Mouse (Mus musculus): Measurements from ENCODE around the gene Scmh1. TPM values are rescaled to one million over a fixed set of nuclear protein-coding genes. Genes with fewer than 3 reads are reported as not detected.

Scmh1 gene
- total RNA-seq (2014; rRNA removed; ENCODE audit: low replicate concordance) (26.8 and 28.3 TPM in 2 replicates), polyA plus RNA-seq (2015; fragmentation: Nextera tagmentation; extraction: Ambion mirVana) (49.8 and 51.5 TPM in 2 replicates)

- H3K36me3 ChIP-seq (replicated peaks; ENCODE audit: control insufficient read depth, insufficient read depth, low read length) = no peaks in the 10 kb centered on the region
- TF ChIP-seq EP300 (IDR thresholded peaks at IDR 0.05; ENCODE audit: low read depth) (no peak), CTCF (IDR thresholded peaks at IDR 0.05; ENCODE audit: low read depth) (no peak)
- peak; percentile 67 for DNase-seq (ENCODE audit: low spot score)
- H3K9me3 ChIP-seq (replicated peaks; ENCODE audit: control insufficient read depth, low read length) = no peaks in the 10 kb centered on the region
- peak within 1 kb of the TSS; percentile 98 for H3K4me3 ChIP-seq (ENCODE audit: low read depth, low read length)
- WGBS = under 1% methylated on average over 73 of the region's 102 CpGs
- H3K4me2 ChIP-seq (ENCODE audit: low read depth, low read length) = peak within 1 kb of the TSS; percentile 69
- peak within 1 kb of the TSS; percentile 98 for H3K27ac ChIP-seq (ENCODE audit: low read depth)
- H3K9ac ChIP-seq (replicated peaks; ENCODE audit: low read depth, low read length) = peak within 1 kb of the TSS; percentile 98
- H3K4me1 ChIP-seq (ENCODE audit: control insufficient read depth, insufficient read depth) = peaks cover 19% of the 10 kb centered on the region; the same call in 1 of the 2 replicates
- ATAC-seq (ENCODE audit: insufficient read depth, low read depth) = peak; percentile 88
- H3K27me3 ChIP-seq (ENCODE audit: control insufficient read depth, insufficient read depth, low read length) = no peaks in the 10 kb centered on the region
Observed at GRCm38 (mm10) chr4:120405144-120405805, at the start of gene Scmh1. Scmh1 (plus strand) TSS chr4:120405281.

- Histone ChIP-seq H3K27ac (ENCODE audit: low read depth) (no peak overlapping the region), H3K27me3 (ENCODE audit: control insufficient read depth, insufficient read depth, low read length) (peaks cover 27% of the 10 kb centered on the region; the same call in 1 of the 2 replicates), H3K36me3 (replicated peaks; ENCODE audit: control insufficient read depth, insufficient read depth, low read length) (no peaks in the 10 kb centered on the region), H3K4me3 (ENCODE audit: low read depth, low read length) (no peak overlapping the region), H3K9me3 (replicated peaks; ENCODE audit: control insufficient read depth, low read length) (no peaks in the 10 kb centered on the region), H3K4me2 (ENCODE audit: low read depth, low read length) (no peak overlapping the region), H3K4me1 (ENCODE audit: control insufficient read depth, insufficient read depth) (no peaks in the 10 kb centered on the region), H3K9ac (replicated peaks; ENCODE audit: low read depth, low read length) (no peak overlapping the region)
- ATAC-seq (ENCODE audit: insufficient read depth, low read depth) (no peak), DNase-seq (ENCODE audit: low spot score) (no peak)
- TF ChIP-seq EP300 (IDR thresholded peaks at IDR 0.05; ENCODE audit: low read depth) (no peak), CTCF (IDR thresholded peaks at IDR 0.05; ENCODE audit: low read depth) (no peak)
- 7% methylated on average over 8 of the region's 8 CpGs for WGBS
Observed at GRCm38 (mm10) chr4:120360011-120360521, 45.0 kb upstream of the Scmh1 start.

GRCm38 (mm10) chr4:120364729-120365128, 40.4 kb upstream of the Scmh1 start:
- no peak overlapping the region for H3K4me2 ChIP-seq (ENCODE audit: low read depth, low read length)
- H3K4me3 ChIP-seq (ENCODE audit: low read depth, low read length) = no peak overlapping the region
- H3K4me1 ChIP-seq (ENCODE audit: control insufficient read depth, insufficient read depth) = peaks cover 11% of the 10 kb centered on the region
- DNase-seq (ENCODE audit: low spot score) (no peak), ATAC-seq (ENCODE audit: insufficient read depth, low read depth) (no peak)
- no peak overlapping the region for H3K27ac ChIP-seq (ENCODE audit: low read depth)
- no peaks in the 10 kb centered on the region for H3K36me3 ChIP-seq (replicated peaks; ENCODE audit: control insufficient read depth, insufficient read depth, low read length)
- peaks cover 21% of the 10 kb centered on the region; the same call in 1 of the 2 replicates for H3K27me3 ChIP-seq (ENCODE audit: control insufficient read depth, insufficient read depth, low read length)
- no peak overlapping the region for H3K9ac ChIP-seq (replicated peaks; ENCODE audit: low read depth, low read length)
- no peak for TF ChIP-seq EP300 (IDR thresholded peaks at IDR 0.05; ENCODE audit: low read depth)
- 7% methylated on average over 3 of the region's 3 CpGs for WGBS
- no peaks in the 10 kb centered on the region for H3K9me3 ChIP-seq (replicated peaks; ENCODE audit: control insufficient read depth, low read length)

- H3K27ac ChIP-seq (ENCODE audit: low read depth) = no peak overlapping the region
- no peak overlapping the region for H3K4me3 ChIP-seq (ENCODE audit: low read depth, low read length)
- TF ChIP-seq CTCF (IDR thresholded peaks at IDR 0.05; ENCODE audit: low read depth) (no peak), EP300 (IDR thresholded peaks at IDR 0.05; ENCODE audit: low read depth) (no peak)
- no peak overlapping the region for H3K4me2 ChIP-seq (ENCODE audit: low read depth, low read length)
- DNase-seq (ENCODE audit: low spot score) (no peak), ATAC-seq (ENCODE audit: insufficient read depth, low read depth) (no peak)
- peaks cover 16% of the 10 kb centered on the region for H3K4me1 ChIP-seq (ENCODE audit: control insufficient read depth, insufficient read depth)
- no peaks in the 10 kb centered on the region for H3K36me3 ChIP-seq (replicated peaks; ENCODE audit: control insufficient read depth, insufficient read depth, low read length)
- WGBS = 20% methylated on average over 5 of the region's 5 CpGs
- H3K9ac ChIP-seq (replicated peaks; ENCODE audit: low read depth, low read length) = no peak overlapping the region
- peaks cover 16% of the 10 kb centered on the region; the same call in 1 of the 2 replicates for H3K27me3 ChIP-seq (ENCODE audit: control insufficient read depth, insufficient read depth, low read length)
- no peaks in the 10 kb centered on the region for H3K9me3 ChIP-seq (replicated peaks; ENCODE audit: control insufficient read depth, low read length)
Observed at GRCm38 (mm10) chr4:120365456-120365855, 39.6 kb upstream of the Scmh1 start.

GRCm38 (mm10) chr4:120368031-120368430, 37.0 kb upstream of the Scmh1 start:
- H3K9me3 ChIP-seq (replicated peaks; ENCODE audit: control insufficient read depth, low read length) = no peaks in the 10 kb centered on the region
- DNase-seq (ENCODE audit: low spot score) (no peak), ATAC-seq (ENCODE audit: insufficient read depth, low read depth) (no peak)
- H3K36me3 ChIP-seq (replicated peaks; ENCODE audit: control insufficient read depth, insufficient read depth, low read length) = no peaks in the 10 kb centered on the region
- TF ChIP-seq CTCF (IDR thresholded peaks at IDR 0.05; ENCODE audit: low read depth) (no peak), EP300 (IDR thresholded peaks at IDR 0.05; ENCODE audit: low read depth) (no peak)
- H3K4me2 ChIP-seq (ENCODE audit: low read depth, low read length) = no peak overlapping the region
- 48% methylated on average over 2 of the region's 2 CpGs for WGBS
- no peak overlapping the region for H3K4me3 ChIP-seq (ENCODE audit: low read depth, low read length)
- peaks cover 16% of the 10 kb centered on the region for H3K4me1 ChIP-seq (ENCODE audit: control insufficient read depth, insufficient read depth)
- peaks cover 12% of the 10 kb centered on the region; the same call in 1 of the 2 replicates for H3K27me3 ChIP-seq (ENCODE audit: control insufficient read depth, insufficient read depth, low read length)
- H3K27ac ChIP-seq (ENCODE audit: low read depth) = no peak overlapping the region
- no peak overlapping the region for H3K9ac ChIP-seq (replicated peaks; ENCODE audit: low read depth, low read length)
